Mouse (Mus musculus) embryonic facial prominence, embryonic 15.5 days (tissue): ENCODE data around the gene Eef2. TPM values are rescaled to one million over a fixed set of nuclear protein-coding genes. Genes with fewer than 3 reads are reported as not detected.
"Not testable (repeated sequence)": the region's sequence is repeated elsewhere in the genome, so short reads cannot be mapped to it uniquely, and the experiment has no call there.

Experiments
- ATAC-seq: fragments of 200-750 bp; cut with Nextera tagmentation; 2 replicates; pipeline ENCODE4 v1.8.0; 2017; ENCODE audit warnings: low read depth, moderate TSS enrichment; ENCODE audit not compliant: insufficient number of reproducible peaks, low FRiP score, low TSS enrichment
- H3K27ac ChIP-seq: fragments of 300-500 bp; sonication (generic); replicated peaks from 2 replicates; pipeline ENCODE4 v1.5.1; 2015; ENCODE audit warnings: mild to moderate bottlenecking, inconsistent platforms
- H3K27me3 ChIP-seq: fragments of 300-500 bp; sonication (generic); 2 replicates; pipeline ENCODE4 v1.6.1; 2015; ENCODE audit warnings: inconsistent platforms
- H3K36me3 ChIP-seq: fragments of 300-500 bp; sonication (generic); 2 replicates; pipeline ENCODE4 v1.6.1; 2015; ENCODE audit warnings: mild to moderate bottlenecking, inconsistent platforms
- H3K4me1 ChIP-seq: fragments of 300-500 bp; sonication (generic); 2 replicates; pipeline ENCODE4 v1.6.1; 2015; ENCODE audit warnings: inconsistent platforms
- H3K4me2 ChIP-seq: fragments of 300-500 bp; sonication (generic); replicated peaks from 2 replicates; pipeline ENCODE4 v1.6.1; 2015; ENCODE audit warnings: mild to moderate bottlenecking, inconsistent platforms
- H3K4me3 ChIP-seq: fragments of 300-500 bp; sonication (generic); replicated peaks from 2 replicates; pipeline ENCODE4 v1.5.1; 2015; ENCODE audit warnings: mild to moderate bottlenecking, inconsistent platforms
- H3K9ac ChIP-seq: fragments of 300-500 bp; sonication (generic); 2 replicates; pipeline ENCODE4 v1.6.1; 2015; ENCODE audit warnings: inconsistent platforms
- H3K9me3 ChIP-seq: fragments of 300-500 bp; sonication (generic); replicated peaks from 2 replicates; pipeline ENCODE4 v1.6.1; 2016; ENCODE audit warnings: inconsistent platforms
- WGBS: fragments of 180-500 bp; shearing (Covaris S2); methylation state at CpG from one replicate; pipeline ENCODE4 v1.1.7; 2015; 5-methylcytosine and 5-hydroxymethylcytosine counted together
- polyA plus RNA-seq: library from polyadenylated mRNA; unstranded; fragments of >200 nt; fragmentation: Nextera tagmentation; extraction: Ambion mirVana; gene quantifications from 2 replicates; pipeline ENCODE4 v1.2.1, GENCODE M21; 2015

Gene Eef2
- polyA plus RNA-seq, 1 experiment from 2014 or later: 654 TPM

DNA sequence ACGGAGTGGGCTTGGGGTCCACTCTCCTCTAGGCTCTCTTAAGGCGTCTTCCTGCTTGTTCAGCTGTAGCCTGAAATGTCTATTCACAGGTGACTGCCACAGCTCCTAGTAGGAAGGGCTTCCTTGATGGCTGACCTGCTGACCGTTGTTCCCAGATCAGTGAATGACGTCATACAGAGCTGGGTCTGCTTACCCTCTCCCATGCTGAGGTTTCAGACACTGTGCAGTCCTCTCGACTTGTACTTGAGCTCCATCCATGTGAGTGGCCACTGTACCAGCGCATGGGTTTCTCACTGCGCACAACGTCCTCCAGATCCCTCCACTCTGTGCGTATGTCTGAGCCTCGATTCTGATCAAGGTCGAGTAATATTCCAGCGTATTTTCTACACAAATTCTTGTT is 23.8 kb upstream of the Eef2 start:
- Histone ChIP-seq H3K27me3 (no peaks in the 10 kb centered on the region), H3K4me3 (no peak overlapping the region), H3K4me1 (peaks cover 10% of the 10 kb centered on the region; the same call in 1 of the 2 replicates), H3K27ac (no peak overlapping the region; the same call in 1 of the 2 replicates), H3K9ac (no peak overlapping the region), H3K36me3 (peaks cover 82% of the 10 kb centered on the region), H3K9me3 (no peaks in the 10 kb centered on the region), H3K4me2 (no peak overlapping the region)
- 67% methylated on average over 12 of the region's 12 CpGs for WGBS
- ATAC-seq: no peak

GRCm38 (mm10) chr10:81154313-81154712 is 22.1 kb upstream of the Eef2 start:
- Histone ChIP-seq H3K4me2 (no peak overlapping the region), H3K9ac (no peak overlapping the region), H3K9me3 (no peaks in the 10 kb centered on the region), H3K36me3 (peaks cover 80% of the 10 kb centered on the region), H3K27me3 (no peaks in the 10 kb centered on the region), H3K4me3 (no peak overlapping the region), H3K4me1 (peaks cover 10% of the 10 kb centered on the region; the same call in 1 of the 2 replicates), H3K27ac (peak overlapping the region; percentile 18; the same call in 1 of the 2 replicates)
- ATAC-seq: no peak
- 88% methylated on average over 12 of the region's 12 CpGs for WGBS

DNA sequence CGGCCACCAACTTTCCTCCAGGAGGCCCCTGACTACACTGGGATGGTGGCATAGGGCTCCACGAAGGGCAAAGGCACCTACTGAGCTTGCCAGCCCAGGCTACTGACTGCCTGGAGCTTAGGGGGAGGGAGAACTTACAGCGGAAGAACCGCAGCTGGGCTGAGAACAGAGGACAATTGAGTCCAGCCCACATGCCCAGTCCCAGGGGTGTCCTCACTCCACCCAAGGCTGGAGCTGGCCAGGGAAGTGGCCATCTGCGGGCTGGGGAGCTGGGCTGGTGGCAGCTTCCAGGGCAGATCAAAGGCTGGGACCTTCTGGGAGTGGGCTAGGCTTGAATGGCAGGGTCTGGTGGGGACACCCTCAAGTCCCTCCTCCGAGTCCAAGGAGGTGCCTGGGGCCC is 21.7 kb upstream of the Eef2 start:
- peaks cover 77% of the 10 kb centered on the region for H3K36me3 ChIP-seq
- peak overlapping the region; percentile 18 for H3K27ac ChIP-seq
- H3K27me3 ChIP-seq: no peaks in the 10 kb centered on the region
- no peak overlapping the region for H3K4me2 ChIP-seq
- H3K9ac ChIP-seq: no peak overlapping the region
- ATAC-seq: no peak
- WGBS: 64% methylated on average over 6 of the region's 6 CpGs
- H3K4me3 ChIP-seq: no peak overlapping the region
- H3K4me1 ChIP-seq: peaks cover 10% of the 10 kb centered on the region; the same call in 1 of the 2 replicates
- no peaks in the 10 kb centered on the region for H3K9me3 ChIP-seq

DNA sequence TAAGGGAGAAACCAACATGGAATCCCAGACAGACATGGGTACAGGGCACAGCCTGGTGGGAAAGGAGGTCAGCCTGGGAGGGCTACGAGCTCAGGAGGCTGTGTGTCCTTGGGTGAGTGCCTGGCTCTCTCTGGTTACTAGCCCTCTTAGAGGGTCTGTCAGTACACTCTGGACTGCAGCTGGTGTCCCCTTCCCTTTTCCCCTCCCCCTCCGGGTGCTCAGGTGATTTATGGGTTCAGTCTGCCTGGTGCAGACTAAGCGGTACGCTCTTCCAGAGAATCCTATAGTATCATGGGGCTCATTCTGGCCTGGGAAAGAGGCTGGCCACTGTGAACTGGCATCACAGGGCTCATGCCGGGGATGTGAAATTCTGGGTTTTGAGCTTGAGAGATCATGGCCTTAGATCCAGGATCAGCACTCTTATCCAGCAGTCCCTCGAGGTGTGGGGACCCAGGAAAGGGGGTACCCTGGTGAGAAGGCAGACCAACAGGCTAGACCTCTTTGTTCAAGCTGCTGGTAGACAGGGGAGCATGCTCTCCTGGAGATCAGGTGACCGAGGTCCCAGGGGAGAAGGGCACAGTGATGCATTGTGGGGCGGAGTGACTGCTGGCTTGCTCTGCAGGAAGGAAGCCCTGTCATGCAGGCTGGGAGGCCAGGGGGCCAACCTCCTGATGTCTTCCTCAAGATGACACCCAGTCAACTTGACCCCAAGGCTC is 14.7 kb upstream of the Eef2 start:
- Histone ChIP-seq H3K36me3 (peaks cover 69% of the 10 kb centered on the region), H3K4me2 (no peak overlapping the region), H3K4me3 (no peak overlapping the region), H3K27me3 (no peaks in the 10 kb centered on the region), H3K4me1 (peaks cover 10% of the 10 kb centered on the region), H3K9me3 (no peaks in the 10 kb centered on the region), H3K9ac (no peak overlapping the region), H3K27ac (no peak overlapping the region)
- ATAC-seq: no peak
- WGBS: 88% methylated on average over 8 of the region's 8 CpGs

- H3K9ac ChIP-seq: no peak overlapping the region
- WGBS: 72% methylated on average over 2 of the region's 2 CpGs
- H3K4me3 ChIP-seq: no peak overlapping the region
- no peaks in the 10 kb centered on the region for H3K27me3 ChIP-seq
- no peak overlapping the region for H3K4me2 ChIP-seq
- peaks cover 14% of the 10 kb centered on the region for H3K4me1 ChIP-seq
- ATAC-seq: no peak
- peaks cover 64% of the 10 kb centered on the region for H3K36me3 ChIP-seq
- no peaks in the 10 kb centered on the region for H3K9me3 ChIP-seq
- no peak overlapping the region for H3K27ac ChIP-seq
These were observed 14.1 kb upstream of the Eef2 start for GRCm38 (mm10) chr10:81162318-81162652.

DNA sequence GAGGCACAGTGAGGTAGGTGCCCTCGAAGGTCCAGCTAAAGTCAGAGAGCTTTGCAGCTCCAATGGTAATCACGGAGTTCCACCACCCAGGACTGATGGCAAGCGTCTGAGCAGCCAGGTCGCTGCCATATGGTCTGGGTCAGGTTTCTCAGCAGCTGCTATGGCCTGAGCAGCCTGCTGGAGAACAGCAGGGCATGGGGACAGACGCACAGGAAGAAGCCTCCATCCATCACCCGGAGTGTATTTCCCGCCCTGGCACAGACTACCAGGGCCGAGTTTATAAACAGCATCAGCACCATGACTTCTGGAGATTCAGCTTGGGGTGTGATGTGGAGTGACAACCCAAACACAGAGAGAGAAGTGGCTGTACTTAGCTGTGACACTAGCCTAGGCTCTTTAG is 11.3 kb upstream of the Eef2 start:
- peaks cover 23% of the 10 kb centered on the region for H3K4me1 ChIP-seq
- no peak overlapping the region for H3K4me2 ChIP-seq
- 80% methylated on average over 8 of the region's 8 CpGs for WGBS
- no peaks in the 10 kb centered on the region for H3K9me3 ChIP-seq
- peaks cover 40% of the 10 kb centered on the region for H3K36me3 ChIP-seq
- no peak for ATAC-seq
- no peaks in the 10 kb centered on the region for H3K27me3 ChIP-seq
- H3K4me3 ChIP-seq: no peak overlapping the region
- no peak overlapping the region for H3K27ac ChIP-seq
- no peak overlapping the region for H3K9ac ChIP-seq

GRCm38 (mm10) chr10:81167200-81168086 is 9.0 kb upstream of the Eef2 start, which contains the start of gene Pias4:
Gene Pias4, minus strand, starts transcription at chr10:81167923.
- Histone ChIP-seq H3K36me3 (peaks cover 17% of the 10 kb centered on the region), H3K9ac (peak within 1 kb of the TSS; percentile 72), H3K4me3 (peak within 1 kb of the TSS; percentile 72), H3K9me3 (no peaks in the 10 kb centered on the region), H3K27ac (peak within 1 kb of the TSS; percentile 89), H3K4me2 (peak within 1 kb of the TSS; percentile 65), H3K27me3 (no peaks in the 10 kb centered on the region), H3K4me1 (peaks cover 19% of the 10 kb centered on the region)
- under 1% methylated on average over 63 of the region's 64 CpGs for WGBS
- ATAC-seq: peak; percentile 89

DNA sequence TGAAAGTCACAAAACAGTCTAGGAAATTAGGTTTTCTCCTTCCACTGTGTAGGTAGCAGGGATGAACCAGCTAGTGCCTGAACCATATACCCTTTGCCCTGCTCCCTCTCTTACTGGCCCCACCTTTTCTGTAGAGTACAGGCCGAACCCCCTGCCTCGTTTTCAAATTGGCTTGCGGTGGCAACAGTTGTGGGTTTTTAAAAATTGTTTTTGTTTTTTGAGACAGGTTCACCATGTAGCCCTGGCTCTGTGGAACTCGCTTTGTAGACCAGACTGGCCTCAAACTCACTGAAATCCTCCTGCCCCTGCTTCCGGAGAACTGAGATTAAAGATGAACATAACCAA is 8.4 kb upstream of the Eef2 start:
- Histone ChIP-seq H3K4me3 (peak overlapping the region; percentile 72), H3K27me3 (no peaks in the 10 kb centered on the region), H3K4me2 (peak overlapping the region; percentile 65), H3K9me3 (no peaks in the 10 kb centered on the region), H3K27ac (peak overlapping the region; percentile 89), H3K36me3 (peaks cover 13% of the 10 kb centered on the region), H3K9ac (no peak overlapping the region; the same call in 1 of the 2 replicates), H3K4me1 (peaks cover 19% of the 10 kb centered on the region)
- ATAC-seq: peak; percentile 52
- WGBS: 7% methylated on average over 5 of the region's 5 CpGs

- H3K9ac ChIP-seq: 0 out of 2 replicates have a peak overlapping the region, but pooled peaks have one; percentile 4
- peaks cover 24% of the 10 kb centered on the region for H3K4me1 ChIP-seq
- no peaks in the 10 kb centered on the region for H3K27me3 ChIP-seq
- peaks cover 7% of the 10 kb centered on the region for H3K36me3 ChIP-seq
- peak overlapping the region; percentile 72 for H3K4me3 ChIP-seq
- peak overlapping the region; percentile 89 for H3K27ac ChIP-seq
- peak overlapping the region; percentile 65 for H3K4me2 ChIP-seq
- ATAC-seq: peak; percentile 51
- H3K9me3 ChIP-seq: no peaks in the 10 kb centered on the region
- WGBS: 2% methylated on average over 29 of the region's 29 CpGs
These were observed 7.7 kb upstream of the Eef2 start for GRCm38 (mm10) chr10:81168521-81169244.

GRCm38 (mm10) chr10:81169411-81169900 is 7.0 kb upstream of the Eef2 start:
- H3K4me2 ChIP-seq: peak overlapping the region; percentile 65
- peaks cover 30% of the 10 kb centered on the region for H3K4me1 ChIP-seq
- H3K27ac ChIP-seq, H3K27me3 ChIP-seq, H3K9ac ChIP-seq, ATAC-seq, H3K36me3 ChIP-seq, H3K9me3 ChIP-seq: not testable (repeated sequence)
- WGBS: 33% methylated on average over 9 of the region's 14 CpGs
- 0 out of 2 replicates have a peak overlapping the region, but pooled peaks have one; percentile 6 for H3K4me3 ChIP-seq

- Histone ChIP-seq H3K9me3 (no peaks in the 10 kb centered on the region), H3K27ac (peak overlapping the region; percentile 86), H3K36me3 (peaks cover 6% of the 10 kb centered on the region), H3K9ac (no peak overlapping the region), H3K4me1 (peaks cover 39% of the 10 kb centered on the region), H3K27me3 (no peaks in the 10 kb centered on the region), H3K4me2 (peak overlapping the region; percentile 41), H3K4me3 (peak overlapping the region; percentile 17; the same call in 1 of the 2 replicates)
- WGBS: 4% methylated on average over 21 of the region's 21 CpGs
- no peak for ATAC-seq
These were observed 3.3 kb upstream of the Eef2 start for GRCm38 (mm10) chr10:81173132-81173531.
